Mouse (Mus musculus): ENCODE data around the gene Grik3. TPM values are rescaled to one million over a fixed set of nuclear protein-coding genes. Genes with fewer than 3 reads are reported as not detected.

Grik3 gene
- polyA plus RNA-seq, 1 experiment from 2014 or later = 4.7 TPM

DNA sequence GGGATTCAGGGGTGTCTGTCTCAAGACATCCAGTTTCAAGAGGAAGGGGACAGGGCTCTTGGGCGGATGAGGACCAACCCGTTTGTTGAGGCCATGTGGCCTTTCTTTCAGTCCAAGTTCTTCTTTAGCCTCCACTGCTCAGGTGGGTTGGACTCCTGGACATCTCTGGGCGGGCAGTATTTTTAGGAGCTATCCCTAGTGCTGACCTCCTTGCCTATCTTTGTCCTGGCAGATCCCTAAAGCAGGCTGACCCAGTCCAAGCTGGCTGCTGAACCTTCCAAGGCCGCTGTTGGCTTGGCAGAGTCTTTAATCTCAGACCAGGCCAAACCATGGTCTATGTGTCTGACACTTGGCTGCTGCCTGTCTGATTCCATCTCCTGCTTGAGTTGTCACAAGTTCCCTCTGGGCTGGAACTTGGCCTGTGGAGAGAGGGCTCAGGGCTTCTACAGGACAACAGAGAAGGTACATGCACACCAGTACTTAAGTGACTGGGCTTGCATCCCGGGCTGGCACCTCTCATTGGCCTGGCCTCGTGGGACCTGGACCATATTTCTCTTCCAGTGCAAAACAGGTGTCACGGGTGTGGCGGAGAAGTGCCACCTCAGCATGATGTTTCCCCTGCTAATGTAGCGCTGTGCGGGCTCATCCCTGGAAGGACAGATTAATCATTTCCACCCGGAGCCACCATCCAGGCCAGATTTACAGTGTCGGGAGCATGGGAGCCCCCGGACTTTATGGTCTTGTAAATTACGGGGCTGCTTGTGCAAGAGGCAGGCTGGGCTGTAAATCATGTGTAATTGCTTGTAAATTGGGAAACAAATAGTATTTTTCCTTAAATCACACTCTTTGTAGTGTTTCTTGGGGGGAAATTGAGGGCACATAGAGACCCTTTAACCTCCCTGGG lies 66.2 kb downstream of the Grik3 start:
- Histone ChIP-seq H3K36me3 (ENCODE audit: poor library complexity, severe bottlenecking) (no peaks in the 10 kb centered on the region), H3K9me3 (replicated peaks) (no peaks in the 10 kb centered on the region), H3K27ac (no peak overlapping the region), H3K4me1 (peaks cover 29% of the 10 kb centered on the region), H3K9ac (no peak overlapping the region), H3K4me3 (no peak overlapping the region), H3K27me3 (peaks cover 15% of the 10 kb centered on the region), H3K4me2 (no peak overlapping the region)
- ATAC-seq = no peak
- 87% methylated on average over 14 of the region's 14 CpGs for WGBS

DNA sequence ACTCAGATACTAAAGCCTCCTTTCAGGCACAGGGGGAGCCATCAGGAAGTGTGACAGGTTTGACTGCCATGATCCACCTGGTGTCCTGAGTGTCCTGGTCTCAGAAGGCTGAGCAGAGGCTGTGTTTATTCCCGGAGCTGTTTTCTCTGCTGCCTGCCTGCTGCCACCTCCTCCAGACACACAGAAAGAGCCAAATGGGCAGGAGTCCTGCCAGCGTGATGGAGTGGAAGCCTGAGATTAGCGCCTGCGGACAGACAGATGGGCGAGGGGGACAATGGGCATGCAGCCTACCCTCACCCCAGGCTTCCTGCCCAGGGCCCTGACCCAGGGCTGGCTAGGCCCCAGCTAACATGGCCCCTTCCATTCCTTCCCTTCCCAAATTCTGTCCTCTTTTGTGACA lies 69.1 kb downstream of the Grik3 start:
- H3K9me3 ChIP-seq (replicated peaks) = no peaks in the 10 kb centered on the region
- H3K4me3 ChIP-seq = no peak overlapping the region
- no peak overlapping the region for H3K27ac ChIP-seq
- ATAC-seq = no peak
- no peak overlapping the region for H3K9ac ChIP-seq
- no peaks in the 10 kb centered on the region for H3K36me3 ChIP-seq (ENCODE audit: poor library complexity, severe bottlenecking)
- no peak overlapping the region for H3K4me2 ChIP-seq
- peaks cover 55% of the 10 kb centered on the region for H3K4me1 ChIP-seq
- 71% methylated on average over 5 of the region's 5 CpGs for WGBS
- H3K27me3 ChIP-seq = peaks cover 18% of the 10 kb centered on the region; the same call in 1 of the 2 replicates

GRCm38 (mm10) chr4:125560806-125561205 lies 70.3 kb downstream of the Grik3 start:
- Histone ChIP-seq H3K9ac (no peak overlapping the region), H3K9me3 (replicated peaks) (no peaks in the 10 kb centered on the region), H3K27me3 (peaks cover 11% of the 10 kb centered on the region; the same call in 1 of the 2 replicates), H3K27ac (peak overlapping the region; percentile 49; the same call in 1 of the 2 replicates), H3K4me2 (no peak overlapping the region), H3K4me3 (no peak overlapping the region), H3K4me1 (peaks cover 63% of the 10 kb centered on the region), H3K36me3 (ENCODE audit: poor library complexity, severe bottlenecking) (no peaks in the 10 kb centered on the region)
- WGBS = 11% methylated on average over 2 of the region's 2 CpGs
- peak; percentile 58 for ATAC-seq

GRCm38 (mm10) chr4:125563579-125563978 lies 73.1 kb downstream of the Grik3 start:
- no peak for ATAC-seq
- Histone ChIP-seq H3K9ac (no peak overlapping the region), H3K4me1 (peaks cover 74% of the 10 kb centered on the region), H3K27ac (no peak overlapping the region), H3K4me3 (no peak overlapping the region), H3K36me3 (ENCODE audit: poor library complexity, severe bottlenecking) (no peaks in the 10 kb centered on the region), H3K9me3 (replicated peaks) (no peaks in the 10 kb centered on the region), H3K4me2 (no peak overlapping the region), H3K27me3 (peaks cover 7% of the 10 kb centered on the region; the same call in 1 of the 2 replicates)
- WGBS = 86% methylated on average over 10 of the region's 10 CpGs

GRCm38 (mm10) chr4:125564008-125564710 lies 73.7 kb downstream of the Grik3 start:
- H3K4me1 ChIP-seq = peaks cover 71% of the 10 kb centered on the region
- H3K9me3 ChIP-seq (replicated peaks) = no peaks in the 10 kb centered on the region
- 58% methylated on average over 17 of the region's 17 CpGs for WGBS
- H3K36me3 ChIP-seq (ENCODE audit: poor library complexity, severe bottlenecking) = no peaks in the 10 kb centered on the region
- peaks cover 7% of the 10 kb centered on the region; the same call in 1 of the 2 replicates for H3K27me3 ChIP-seq
- H3K27ac ChIP-seq = no peak overlapping the region
- no peak overlapping the region for H3K4me3 ChIP-seq
- no peak for ATAC-seq
- H3K4me2 ChIP-seq = no peak overlapping the region
- no peak overlapping the region for H3K9ac ChIP-seq

- H3K27ac ChIP-seq = peak overlapping the region; percentile 6; the same call in 1 of the 2 replicates
Measured at GRCm38 (mm10) chr4:125565711-125566439, 75.4 kb downstream of the Grik3 start.

GRCm38 (mm10) chr4:125568210-125568609 lies 77.7 kb downstream of the Grik3 start:
- peak; percentile 57; the same call in 1 of the 2 replicates for ATAC-seq
- no peak overlapping the region for H3K9ac ChIP-seq
- H3K27me3 ChIP-seq = peaks cover 14% of the 10 kb centered on the region
- peaks cover 51% of the 10 kb centered on the region for H3K4me1 ChIP-seq
- H3K4me3 ChIP-seq = no peak overlapping the region
- H3K9me3 ChIP-seq (replicated peaks) = no peaks in the 10 kb centered on the region
- H3K4me2 ChIP-seq = no peak overlapping the region
- H3K36me3 ChIP-seq (ENCODE audit: poor library complexity, severe bottlenecking) = no peaks in the 10 kb centered on the region
- 68% methylated on average over 6 of the region's 6 CpGs for WGBS
- no peak overlapping the region for H3K27ac ChIP-seq

More at GRCm38 (mm10) chr4:125565711-125566439, 75.4 kb downstream of the Grik3 start:
- Histone ChIP-seq H3K4me2 (no peak overlapping the region), H3K9ac (no peak overlapping the region), H3K36me3 (ENCODE audit: poor library complexity, severe bottlenecking) (no peaks in the 10 kb centered on the region), H3K4me3 (no peak overlapping the region), H3K4me1 (peaks cover 53% of the 10 kb centered on the region), H3K9me3 (replicated peaks) (no peaks in the 10 kb centered on the region), H3K27me3 (peaks cover 16% of the 10 kb centered on the region)
- 49% methylated on average over 8 of the region's 8 CpGs for WGBS
- no peak for ATAC-seq

DNA sequence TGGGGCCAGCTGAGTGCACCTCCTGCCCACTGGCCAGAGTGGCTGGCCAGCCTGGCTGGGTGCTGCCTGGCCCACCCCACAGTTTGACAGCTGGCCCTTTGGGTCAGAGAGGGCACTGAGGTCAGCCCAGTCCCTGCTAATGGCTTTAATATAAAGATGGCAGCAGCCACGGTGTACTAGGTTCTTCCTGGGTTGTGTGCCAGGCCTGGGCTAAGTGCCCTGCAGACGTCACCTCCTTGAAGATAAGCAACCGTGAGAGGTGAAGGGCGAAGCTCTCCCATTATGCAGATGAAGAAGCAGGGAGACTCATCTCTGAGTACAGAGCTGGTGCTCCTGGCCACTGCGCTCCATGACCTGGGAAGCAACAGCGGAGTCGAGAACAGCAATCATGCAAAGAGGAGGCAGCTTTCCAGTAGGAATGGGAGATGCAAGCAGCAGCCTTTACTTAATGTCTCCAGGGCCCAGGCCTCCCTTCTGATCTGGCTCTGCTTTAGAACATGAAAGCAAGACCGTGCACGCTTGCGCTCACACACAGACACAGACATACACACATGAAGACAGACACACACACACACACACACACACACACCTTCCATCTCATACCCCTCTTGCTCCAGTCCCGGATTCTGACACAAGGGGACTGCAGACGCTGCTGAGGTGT lies 81.3 kb downstream of the Grik3 start:
- Histone ChIP-seq H3K36me3 (ENCODE audit: poor library complexity, severe bottlenecking) (no peaks in the 10 kb centered on the region), H3K4me3 (no peak overlapping the region), H3K9me3 (replicated peaks) (no peaks in the 10 kb centered on the region), H3K9ac (no peak overlapping the region), H3K27me3 (peaks cover 20% of the 10 kb centered on the region), H3K4me2 (no peak overlapping the region), H3K27ac (no peak overlapping the region; the same call in 1 of the 2 replicates), H3K4me1 (peaks cover 39% of the 10 kb centered on the region)
- 0 out of 2 replicates have a peak, but pooled peaks have one; percentile 22 for ATAC-seq
- WGBS = 44% methylated on average over 12 of the region's 12 CpGs

DNA sequence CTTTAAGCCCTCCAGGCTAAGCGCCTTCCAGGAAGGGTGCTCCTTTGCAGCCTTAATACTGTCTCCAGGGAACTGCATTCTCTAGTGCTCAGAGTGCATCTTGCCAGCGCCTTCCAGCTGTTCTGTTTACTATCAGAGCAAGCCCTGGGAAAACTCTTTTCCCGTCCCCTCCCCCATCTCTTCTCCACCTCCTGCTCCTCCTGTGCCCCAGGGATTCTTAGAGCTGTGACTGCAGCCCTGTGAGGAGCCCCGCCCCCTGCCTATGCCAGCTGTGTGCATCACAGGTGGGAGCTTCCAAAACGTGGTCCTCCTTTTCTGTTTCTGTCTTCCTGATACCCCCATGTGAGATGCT lies 81.8 kb downstream of the Grik3 start:
- peaks cover 20% of the 10 kb centered on the region for H3K27me3 ChIP-seq
- WGBS = 6% methylated on average over 5 of the region's 5 CpGs
- H3K4me3 ChIP-seq = no peak overlapping the region
- H3K9ac ChIP-seq = no peak overlapping the region
- no peak overlapping the region for H3K4me2 ChIP-seq
- H3K9me3 ChIP-seq (replicated peaks) = no peaks in the 10 kb centered on the region
- H3K4me1 ChIP-seq = peaks cover 39% of the 10 kb centered on the region
- ATAC-seq = no peak
- H3K36me3 ChIP-seq (ENCODE audit: poor library complexity, severe bottlenecking) = no peaks in the 10 kb centered on the region
- H3K27ac ChIP-seq = no peak overlapping the region; the same call in 1 of the 2 replicates

DNA sequence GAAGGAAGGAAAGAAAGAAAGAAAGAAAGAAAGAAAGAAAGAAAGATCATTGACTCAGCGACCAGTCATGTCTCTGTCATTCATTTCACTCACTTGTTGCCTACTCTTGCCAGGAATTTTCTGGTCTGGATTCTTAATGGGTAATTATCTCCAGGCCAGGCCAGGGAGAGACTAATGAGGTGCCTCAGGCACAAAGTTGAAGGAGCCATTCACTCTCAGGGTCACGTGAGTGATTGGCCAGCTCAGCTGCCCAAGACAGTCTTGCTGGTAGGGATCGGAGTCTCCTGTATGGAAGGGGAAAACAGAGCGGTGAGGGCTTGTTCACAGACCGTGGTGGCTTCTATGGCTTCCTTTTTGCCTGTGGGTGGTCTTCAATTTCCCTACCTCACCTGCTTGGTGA lies 82.5 kb downstream of the Grik3 start:
- no peak overlapping the region for H3K27ac ChIP-seq
- ATAC-seq = no peak
- peaks cover 20% of the 10 kb centered on the region for H3K27me3 ChIP-seq
- no peaks in the 10 kb centered on the region for H3K36me3 ChIP-seq (ENCODE audit: poor library complexity, severe bottlenecking)
- no peak overlapping the region for H3K4me3 ChIP-seq
- WGBS = 10% methylated on average over 5 of the region's 5 CpGs
- H3K4me1 ChIP-seq = peaks cover 38% of the 10 kb centered on the region
- no peak overlapping the region for H3K9ac ChIP-seq
- no peaks in the 10 kb centered on the region for H3K9me3 ChIP-seq (replicated peaks)
- H3K4me2 ChIP-seq = no peak overlapping the region

GRCm38 (mm10) chr4:125573951-125574675 lies 83.6 kb downstream of the Grik3 start:
- no peaks in the 10 kb centered on the region for H3K36me3 ChIP-seq (ENCODE audit: poor library complexity, severe bottlenecking)
- H3K4me2 ChIP-seq = no peak overlapping the region
- H3K4me3 ChIP-seq = no peak overlapping the region
- H3K4me1 ChIP-seq = peaks cover 35% of the 10 kb centered on the region
- H3K9ac ChIP-seq = no peak overlapping the region
- peak; percentile 25; the same call in 1 of the 2 replicates for ATAC-seq
- peaks cover 27% of the 10 kb centered on the region for H3K27me3 ChIP-seq
- no peak overlapping the region for H3K27ac ChIP-seq
- H3K9me3 ChIP-seq (replicated peaks) = no peaks in the 10 kb centered on the region
- WGBS = 19% methylated on average over 11 of the region's 11 CpGs
